ENCODE assay signal across 8 mouse cellular contexts in genomic region chr1:168502266-168502665, GRCm38 (mm10).
DNase-seq lines count a peak whose midpoint lies in the region; ATAC-seq and TF ChIP-seq lines count a peak whose summit lies in the region.

No protein-coding gene starts in this region.

- DNase-seq in kidney, adult 11 months: peak; percentile 6
- peak; percentile 49 for DNase-seq in forebrain, embryonic 14.5 days (ENCODE audit: low spot score)
- DNase-seq in kidney, adult 2 months: peak; percentile 28
- DNase-seq in layer of hippocampus, postnatal 36 days: no peak
- DNase-seq in layer of hippocampus, adult 11-12 months (ENCODE audit: low spot score): no peak
- no peak for DNase-seq in B cell, adult 2 months

- no peak overlapping the region for H3ac ChIP-seq in myocyte (ENCODE audit: control insufficient read depth, insufficient read length)

- no peaks in the 10 kb centered on the region for H3K27me3 ChIP-seq in kidney, embryonic 16.5 days (ENCODE audit: insufficient read depth, low read length)
- no peaks in the 10 kb centered on the region for H3K27me3 ChIP-seq in forebrain, embryonic 14.5 days (replicated peaks; ENCODE audit: control insufficient read depth, insufficient read depth, low read length)
- no peaks in the 10 kb centered on the region for H3K27me3 ChIP-seq in kidney, adult 2 months (replicated peaks; ENCODE audit: control insufficient read depth, insufficient read depth, low read length)
- no peaks in the 10 kb centered on the region for H3K27me3 ChIP-seq in myocyte (ENCODE audit: control insufficient read depth, insufficient read depth, insufficient read length)

- no peak; the same call in 1 of the 2 replicates for ATAC-seq in kidney, embryonic 16.5 days (ENCODE audit: low FRiP score, low TSS enrichment)
- ATAC-seq in forebrain, embryonic 14.5 days: peak; percentile 40; the same call in 1 of the 2 replicates

- TF ChIP-seq CTCF in kidney, adult 2 months (conservative IDR thresholded peaks at IDR 0.05; ENCODE audit: insufficient read depth, insufficient read length, low read depth, low read length): no peak

- H3K4me3 ChIP-seq in kidney, embryonic 16.5 days (ENCODE audit: low read length): no peak overlapping the region
- H3K4me3 ChIP-seq in forebrain, embryonic 14.5 days (ENCODE audit: low read depth, low read length): no peak overlapping the region
- no peak overlapping the region for H3K4me3 ChIP-seq in kidney, adult 2 months (ENCODE audit: insufficient read depth, low read depth, low read length)
- no peak overlapping the region for H3K4me3 ChIP-seq in myocyte

- 25% methylated on average over 7 of the region's 7 CpGs for WGBS in kidney, embryonic 16.5 days
- 16% methylated on average over 7 of the region's 7 CpGs for WGBS in forebrain, embryonic 14.5 days
- 31% methylated on average over 7 of the region's 7 CpGs for WGBS in kidney, adult 2 months

- H3K9ac ChIP-seq in kidney, embryonic 16.5 days (replicated peaks; ENCODE audit: low read length): no peak overlapping the region
- no peak overlapping the region for H3K9ac ChIP-seq in forebrain, embryonic 14.5 days (ENCODE audit: low read length)

- no peaks in the 10 kb centered on the region for H3K9me3 ChIP-seq in kidney, embryonic 16.5 days (ENCODE audit: low read length)
- no peaks in the 10 kb centered on the region for H3K9me3 ChIP-seq in forebrain, embryonic 14.5 days (replicated peaks; ENCODE audit: control insufficient read depth, low read length)

- H3K4me2 ChIP-seq in kidney, embryonic 16.5 days (replicated peaks; ENCODE audit: low read depth, low read length): no peak overlapping the region
- H3K4me2 ChIP-seq in forebrain, embryonic 14.5 days (ENCODE audit: low read length): no peak overlapping the region
- peak overlapping the region; percentile 84 for H3K4me2 ChIP-seq in myocyte (ENCODE audit: low read depth)

- no peak overlapping the region for H3K27ac ChIP-seq in kidney, embryonic 16.5 days (ENCODE audit: low read length)
- H3K27ac ChIP-seq in forebrain, embryonic 14.5 days (ENCODE audit: low read depth, low read length): no peak overlapping the region
- H3K27ac ChIP-seq in kidney, adult 2 months (ENCODE audit: insufficient read depth, low read depth, low read length): no peak overlapping the region

- H3K79me2 ChIP-seq in myocyte (ENCODE audit: control insufficient read depth, insufficient read depth): no peaks in the 10 kb centered on the region

- no peaks in the 10 kb centered on the region for H3K36me3 ChIP-seq in kidney, embryonic 16.5 days (ENCODE audit: insufficient read depth, low read length)
- no peaks in the 10 kb centered on the region for H3K36me3 ChIP-seq in forebrain, embryonic 14.5 days (ENCODE audit: control insufficient read depth, insufficient read depth, low read length)
- H3K36me3 ChIP-seq in kidney, adult 2 months (ENCODE audit: control insufficient read depth, insufficient read depth, low read length): no peaks in the 10 kb centered on the region
- H3K36me3 ChIP-seq in myocyte (ENCODE audit: control insufficient read depth, insufficient read depth): no peaks in the 10 kb centered on the region

- peaks cover 6% of the 10 kb centered on the region; the same call in 1 of the 2 replicates for H3K4me1 ChIP-seq in kidney, embryonic 16.5 days (ENCODE audit: insufficient read depth, low read length)
- peaks cover 5% of the 10 kb centered on the region; the same call in 1 of the 2 replicates for H3K4me1 ChIP-seq in forebrain, embryonic 14.5 days (ENCODE audit: control insufficient read depth, insufficient read depth, low read length)
- H3K4me1 ChIP-seq in kidney, adult 2 months (ENCODE audit: control insufficient read depth, insufficient read depth, low read length): peaks cover 3% of the 10 kb centered on the region; the same call in 1 of the 2 replicates

- no peak for TF ChIP-seq POLR2A in kidney, adult 2 months (IDR thresholded peaks at IDR 0.05; ENCODE audit: low read depth, low read length)
- TF ChIP-seq POLR2A in myocyte (IDR thresholded peaks at IDR 0.05; ENCODE audit: insufficient read length, low read depth): no peak

TF ChIP-seq in myocyte, 11 proteins besides CTCF, POLR2A, EP300 and RAD21:
- peak; percentile 65; the same call in 1 of the 2 replicates for TF ChIP-seq CEBPB (IDR thresholded peaks at IDR 0.05; ENCODE audit: insufficient read depth, poor library complexity, severe bottlenecking)
- TF ChIP-seq MYOG (IDR thresholded peaks at IDR 0.05; ENCODE audit: control insufficient read depth in 1 of 3, insufficient read depth in 1 of 3, insufficient read length in 2 of 3, low read depth in 2 of 3): no peak
- TF ChIP-seq MAX (IDR thresholded peaks at IDR 0.05; ENCODE audit: low read depth): no peak
- no peak for TF ChIP-seq TCF12 (IDR thresholded peaks at IDR 0.05; ENCODE audit: insufficient read depth, poor library complexity, severe bottlenecking)

Comparison
In these comparisons a context has a peak if more than half of its experiments do, and no peak if none do; other contexts are left out.
1. DNase-seq: peak in kidney, adult 11 months (single experiment), forebrain, embryonic 14.5 days (single experiment) and kidney, adult 2 months (single experiment); none in layer of hippocampus, postnatal 36 days (0 of 2), layer of hippocampus, adult 11-12 months (single experiment) and B cell, adult 2 months (0 of 2).